Mouse (Mus musculus) neural tube, embryonic 13.5 days (tissue): ENCODE measurements at regions not wholly inside any gene's neighbourhood (a gene's known extent, or its start where the extent isn't known, plus 50 kb on each side); places are given as distances from the start of the nearest gene placed in this dataset.

ENCODE experiments used
- ATAC-seq: fragments of 200-750 bp; cut with Nextera tagmentation; 2 replicates; pipeline ENCODE4 v1.8.0; 2017; ENCODE audit warnings: low read depth, mild to moderate bottlenecking, moderate TSS enrichment, moderate library complexity
- H3K27ac ChIP-seq: fragments of 300-500 bp; sonication (generic); replicated peaks from 2 replicates; pipeline ENCODE4 v1.5.1; 2015; ENCODE audit warnings: moderate library complexity, mild to moderate bottlenecking, inconsistent platforms
- H3K27me3 ChIP-seq: fragments of 300-500 bp; sonication (generic); 2 replicates; pipeline ENCODE4 v1.6.1; 2015; ENCODE audit warnings: mild to moderate bottlenecking, inconsistent platforms
- H3K36me3 ChIP-seq: fragments of 300-500 bp; sonication (generic); 2 replicates; pipeline ENCODE4 v1.6.1; 2015; ENCODE audit warnings: mild to moderate bottlenecking, inconsistent platforms
- H3K4me1 ChIP-seq: fragments of 300-500 bp; sonication (generic); replicated peaks from 2 replicates; pipeline ENCODE4 v1.6.1; 2015; ENCODE audit warnings: inconsistent platforms
- H3K4me2 ChIP-seq: fragments of 300-500 bp; sonication (generic); 2 replicates; pipeline ENCODE4 v1.6.1; 2015; ENCODE audit warnings: inconsistent platforms, mild to moderate bottlenecking, moderate library complexity
- H3K4me3 ChIP-seq: fragments of 300-500 bp; sonication (generic); 2 replicates; pipeline ENCODE4 v1.5.1; 2015; ENCODE audit warnings: mild to moderate bottlenecking, inconsistent platforms
- H3K9ac ChIP-seq: fragments of 300-500 bp; sonication (generic); 2 replicates; pipeline ENCODE4 v1.6.1; 2015; ENCODE audit warnings: moderate library complexity, mild to moderate bottlenecking, inconsistent platforms
- H3K9me3 ChIP-seq: fragments of 300-500 bp; sonication (generic); 2 replicates; pipeline ENCODE4 v1.6.1; 2016; ENCODE audit warnings: inconsistent platforms
- WGBS: fragments of 180-500 bp; shearing (Covaris S2); methylation state at CpG from one replicate; pipeline ENCODE4 v1.1.7; 2015; 5-methylcytosine and 5-hydroxymethylcytosine counted together

- Histone ChIP-seq H3K9me3 (no peaks in the 10 kb centered on the region), H3K36me3 (no peaks in the 10 kb centered on the region), H3K4me3 (no peak overlapping the region), H3K4me1 (peaks cover 14% of the 10 kb centered on the region), H3K9ac (no peak overlapping the region), H3K27me3 (0 out of 2 replicates have a peak, but pooled peaks cover 6% of the 10 kb centered on the region), H3K4me2 (no peak overlapping the region), H3K27ac (no peak overlapping the region; the same call in 1 of the 2 replicates)
- WGBS: 67% methylated on average over 26 of the region's 26 CpGs
- no peak for ATAC-seq
Observed at GRCm38 (mm10) chr11:114277513-114278304, 210.9 kb upstream of the Sdk2 start.

GRCm38 (mm10) chr11:114270358-114271072 is 203.7 kb upstream of the Sdk2 start:
- no peak overlapping the region for H3K9ac ChIP-seq
- H3K4me3 ChIP-seq: no peak overlapping the region
- no peaks in the 10 kb centered on the region for H3K4me1 ChIP-seq
- H3K4me2 ChIP-seq: no peak overlapping the region
- H3K36me3 ChIP-seq: no peaks in the 10 kb centered on the region
- H3K9me3 ChIP-seq: no peaks in the 10 kb centered on the region
- no peak for ATAC-seq
- WGBS: 90% methylated on average over 10 of the region's 10 CpGs
- no peaks in the 10 kb centered on the region for H3K27me3 ChIP-seq
- no peak overlapping the region for H3K27ac ChIP-seq

- Histone ChIP-seq H3K4me3 (no peak overlapping the region), H3K9ac (no peak overlapping the region), H3K9me3 (no peaks in the 10 kb centered on the region), H3K27ac (no peak overlapping the region), H3K36me3 (no peaks in the 10 kb centered on the region), H3K4me1 (no peaks in the 10 kb centered on the region), H3K4me2 (no peak overlapping the region), H3K27me3 (no peaks in the 10 kb centered on the region)
- no peak for ATAC-seq
- 27% methylated on average over 4 of the region's 4 CpGs for WGBS
Observed at GRCm38 (mm10) chr11:114261959-114262358, 195.1 kb upstream of the Sdk2 start.

DNA sequence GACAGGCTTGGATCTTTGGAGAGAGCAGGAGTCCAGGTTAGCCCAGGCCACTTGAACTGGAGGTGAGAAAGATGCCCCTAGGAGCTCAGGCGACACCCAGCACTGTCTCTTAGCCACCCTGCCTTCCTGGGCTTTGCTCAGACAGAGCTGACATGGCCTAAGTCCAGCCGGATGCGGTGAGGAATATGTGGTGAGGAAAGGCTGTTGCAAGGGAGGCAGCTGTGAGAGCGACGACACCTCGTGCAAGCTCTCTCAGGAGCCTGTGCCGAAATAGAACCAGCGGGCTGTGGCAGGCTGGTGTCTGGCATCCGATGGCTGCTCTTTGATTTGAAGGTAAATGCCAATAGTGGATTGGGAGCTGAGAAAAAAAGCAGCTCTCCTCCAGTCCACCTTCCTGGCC is 191.4 kb upstream of the Sdk2 start:
- Histone ChIP-seq H3K9ac (no peak overlapping the region), H3K4me3 (no peak overlapping the region), H3K4me1 (no peaks in the 10 kb centered on the region), H3K9me3 (no peaks in the 10 kb centered on the region), H3K4me2 (no peak overlapping the region), H3K27ac (no peak overlapping the region), H3K27me3 (no peaks in the 10 kb centered on the region), H3K36me3 (no peaks in the 10 kb centered on the region)
- 95% methylated on average over 9 of the region's 9 CpGs for WGBS
- ATAC-seq: no peak

GRCm38 (mm10) chr11:114257756-114258155 is 190.9 kb upstream of the Sdk2 start:
- ATAC-seq: no peak

GRCm38 (mm10) chr11:114257061-114257460 is 190.2 kb upstream of the Sdk2 start:
- no peak overlapping the region for H3K4me2 ChIP-seq
- H3K9ac ChIP-seq: no peak overlapping the region
- no peaks in the 10 kb centered on the region for H3K27me3 ChIP-seq
- WGBS: 70% methylated on average over 4 of the region's 4 CpGs
- H3K4me3 ChIP-seq: no peak overlapping the region
- no peaks in the 10 kb centered on the region for H3K9me3 ChIP-seq
- ATAC-seq: no peak
- no peaks in the 10 kb centered on the region for H3K4me1 ChIP-seq
- H3K36me3 ChIP-seq: no peaks in the 10 kb centered on the region
- no peak overlapping the region for H3K27ac ChIP-seq

More at GRCm38 (mm10) chr11:114257756-114258155, 190.9 kb upstream of the Sdk2 start:
- Histone ChIP-seq H3K27me3 (no peaks in the 10 kb centered on the region), H3K4me2 (no peak overlapping the region), H3K4me1 (no peaks in the 10 kb centered on the region), H3K4me3 (no peak overlapping the region), H3K27ac (no peak overlapping the region), H3K36me3 (no peaks in the 10 kb centered on the region), H3K9ac (no peak overlapping the region), H3K9me3 (no peaks in the 10 kb centered on the region)
- 74% methylated on average over 6 of the region's 6 CpGs for WGBS

DNA sequence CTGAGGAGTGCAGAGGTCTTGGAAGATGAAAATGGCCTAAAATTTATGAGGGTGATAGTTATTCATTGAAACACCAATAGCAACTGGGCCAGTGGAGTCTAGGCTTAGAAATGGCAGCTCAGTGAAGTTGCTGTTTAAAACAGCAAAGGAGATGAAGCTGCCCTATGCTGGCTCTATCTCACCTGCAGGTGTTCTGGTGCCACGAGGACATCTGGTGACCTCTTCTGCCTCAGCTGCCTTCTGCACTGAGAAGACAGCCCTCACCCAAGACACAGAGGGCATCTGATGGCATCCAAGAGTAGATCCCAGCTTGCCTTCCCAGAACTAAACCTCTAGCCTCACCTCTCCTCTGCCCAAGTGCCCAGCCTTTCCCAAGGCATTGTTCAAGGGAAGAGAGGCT is 187.5 kb upstream of the Sdk2 start:
- Histone ChIP-seq H3K9ac (no peak overlapping the region), H3K4me1 (no peaks in the 10 kb centered on the region), H3K27me3 (no peaks in the 10 kb centered on the region), H3K4me3 (no peak overlapping the region), H3K36me3 (no peaks in the 10 kb centered on the region), H3K4me2 (no peak overlapping the region), H3K27ac (no peak overlapping the region), H3K9me3 (no peaks in the 10 kb centered on the region)
- 64% methylated on average over 1 of the region's 1 CpGs for WGBS
- no peak for ATAC-seq

- Histone ChIP-seq H3K9me3 (no peaks in the 10 kb centered on the region), H3K27ac (0 out of 2 replicates have a peak overlapping the region, but pooled peaks have one; percentile 19), H3K4me3 (no peak overlapping the region), H3K9ac (no peak overlapping the region), H3K4me1 (no peaks in the 10 kb centered on the region; the same call in 1 of the 2 replicates), H3K36me3 (no peaks in the 10 kb centered on the region), H3K4me2 (no peak overlapping the region), H3K27me3 (0 out of 2 replicates have a peak, but pooled peaks cover 9% of the 10 kb centered on the region)
- WGBS: 60% methylated on average over 7 of the region's 7 CpGs
- ATAC-seq: no peak
Observed at GRCm38 (mm10) chr11:114251614-114252013, 184.8 kb upstream of the Sdk2 start.

- H3K4me1 ChIP-seq: no peaks in the 10 kb centered on the region; the same call in 1 of the 2 replicates
- no peak overlapping the region for H3K27ac ChIP-seq
- no peaks in the 10 kb centered on the region for H3K36me3 ChIP-seq
- ATAC-seq: no peak
- H3K27me3 ChIP-seq: peaks cover 13% of the 10 kb centered on the region; the same call in 1 of the 2 replicates
- no peak overlapping the region for H3K4me3 ChIP-seq
- H3K4me2 ChIP-seq: no peak overlapping the region
- H3K9ac ChIP-seq: no peak overlapping the region
- no peaks in the 10 kb centered on the region for H3K9me3 ChIP-seq
- WGBS: 77% methylated on average over 7 of the region's 7 CpGs
Observed at GRCm38 (mm10) chr11:114249215-114249614, 182.4 kb upstream of the Sdk2 start.

DNA sequence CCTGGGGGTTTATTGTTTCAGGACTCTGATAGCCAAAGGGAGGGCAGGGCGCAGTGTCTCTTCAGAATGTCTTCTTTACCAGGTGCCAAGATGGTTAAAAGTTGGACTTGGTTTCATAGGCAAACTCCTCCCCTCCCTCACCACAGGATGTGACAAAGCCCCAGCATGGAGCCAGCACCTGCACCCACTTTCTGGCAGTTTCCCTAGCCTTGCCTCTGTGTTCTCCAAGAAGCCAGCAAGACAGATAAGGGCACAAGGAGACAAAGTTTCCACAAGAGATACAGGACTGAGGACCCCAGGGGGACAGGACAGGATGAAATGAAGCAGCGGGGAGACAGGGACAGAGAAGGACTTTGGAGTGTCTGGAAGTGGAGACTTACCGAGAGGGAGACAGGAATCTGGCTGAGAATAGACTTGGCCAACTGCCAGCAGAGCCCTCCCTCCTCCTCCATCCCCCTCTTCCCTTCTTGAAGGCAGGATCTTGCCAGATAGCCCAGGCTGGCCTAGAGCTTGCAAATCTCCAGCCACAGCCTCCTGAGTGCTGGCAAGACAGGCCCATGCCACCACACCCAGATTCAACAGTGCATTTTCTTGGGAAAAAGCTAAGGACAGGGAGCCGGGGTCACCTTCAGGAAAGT is 181.5 kb upstream of the Sdk2 start:
- no peak overlapping the region for H3K9ac ChIP-seq
- no peaks in the 10 kb centered on the region; the same call in 1 of the 2 replicates for H3K4me1 ChIP-seq
- no peak overlapping the region for H3K4me2 ChIP-seq
- H3K4me3 ChIP-seq: no peak overlapping the region
- no peak for ATAC-seq
- no peak overlapping the region for H3K27ac ChIP-seq
- no peaks in the 10 kb centered on the region for H3K9me3 ChIP-seq
- H3K27me3 ChIP-seq: peaks cover 13% of the 10 kb centered on the region; the same call in 1 of the 2 replicates
- 71% methylated on average over 4 of the region's 4 CpGs for WGBS
- no peaks in the 10 kb centered on the region for H3K36me3 ChIP-seq

- WGBS: 10% methylated on average over 8 of the region's 8 CpGs
- Histone ChIP-seq H3K36me3 (no peaks in the 10 kb centered on the region), H3K27ac (peak overlapping the region; percentile 79), H3K9ac (0 out of 2 replicates have a peak overlapping the region, but pooled peaks have one; percentile 41), H3K4me3 (no peak overlapping the region), H3K27me3 (no peaks in the 10 kb centered on the region), H3K4me2 (0 out of 2 replicates have a peak overlapping the region, but pooled peaks have one; percentile 1), H3K9me3 (no peaks in the 10 kb centered on the region), H3K4me1 (peaks cover 20% of the 10 kb centered on the region)
- ATAC-seq: peak; percentile 52
Observed at GRCm38 (mm10) chr11:114239311-114239803, 172.5 kb upstream of the Sdk2 start.

DNA sequence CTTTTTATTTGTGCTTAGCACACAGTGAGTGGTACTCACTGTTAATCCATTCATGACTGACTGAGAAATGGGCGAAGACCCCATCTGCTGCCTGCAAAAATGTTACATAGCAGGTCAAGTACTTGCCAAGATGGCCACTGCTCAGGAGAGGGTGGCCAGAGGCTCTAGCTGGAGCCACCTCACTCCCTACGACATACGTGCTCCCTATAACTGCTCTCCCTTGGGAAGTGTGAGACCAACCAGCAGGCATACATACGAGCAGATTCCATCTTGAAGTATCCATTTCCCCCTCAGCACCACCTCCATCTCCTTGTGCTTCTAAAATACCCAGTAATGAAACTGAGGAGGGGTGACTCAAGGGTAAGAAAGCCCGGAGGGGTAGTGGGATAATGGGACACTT is 172.0 kb upstream of the Sdk2 start:
- no peaks in the 10 kb centered on the region for H3K36me3 ChIP-seq
- H3K27me3 ChIP-seq: no peaks in the 10 kb centered on the region
- H3K9ac ChIP-seq: no peak overlapping the region
- H3K9me3 ChIP-seq: no peaks in the 10 kb centered on the region
- peak overlapping the region; percentile 79 for H3K27ac ChIP-seq
- WGBS: 55% methylated on average over 5 of the region's 5 CpGs
- no peak overlapping the region for H3K4me2 ChIP-seq
- peak; percentile 13; the same call in 1 of the 2 replicates for ATAC-seq
- H3K4me1 ChIP-seq: peaks cover 26% of the 10 kb centered on the region
- no peak overlapping the region for H3K4me3 ChIP-seq
